10 mouse cellular contexts compared by ENCODE assay signal in genomic region chr1:88226670-88227379, GRCm38 (mm10). TPM values are rescaled to one million over a fixed set of nuclear protein-coding genes. Genes with fewer than 3 reads are reported as not detected.
A peak's percentile ranks its signal among the peaks of the same experiment; 100 is the strongest.
DNase-seq lines count a peak whose midpoint lies in the region; ATAC-seq lines count a peak whose summit lies in the region.
"Had no signal": no experiment of that assay in that cellular context is flagged by ENCODE, and none has a peak within 500 bp of the region (broad histone marks: within the 10 kb centered on the region; RNA-seq: fewer than 3 reads in every experiment).

Mroh2a (plus strand) TSS chr1:88226986.

- no peaks in the 10 kb centered on the region for H3K4me1 ChIP-seq in kidney, embryonic 16.5 days (ENCODE audit: insufficient read depth, low read length)
- no peaks in the 10 kb centered on the region for H3K4me1 ChIP-seq in kidney, embryonic 14.5 days (ENCODE audit: control insufficient read depth, insufficient read depth, low read length)
- no peaks in the 10 kb centered on the region for H3K4me1 ChIP-seq in liver, embryonic 15.5 days (replicated peaks)
- H3K4me1 ChIP-seq: hindbrain, embryonic 12.5 days had no signal

- ATAC-seq in kidney, embryonic 16.5 days (ENCODE audit: low FRiP score, low TSS enrichment) = 0 out of 2 replicates have a peak, but pooled peaks have one; percentile 9
- ATAC-seq in kidney, embryonic 14.5 days (ENCODE audit: low FRiP score, low TSS enrichment) = no peak
- 0 out of 2 replicates have a peak, but pooled peaks have one; percentile 8 for ATAC-seq in liver, embryonic 15.5 days (ENCODE audit: insufficient read depth)

- no peak within 1 kb of the TSS for H3K4me3 ChIP-seq in kidney, embryonic 16.5 days (ENCODE audit: low read length)
- no peak within 1 kb of the TSS for H3K4me3 ChIP-seq in kidney, embryonic 14.5 days (ENCODE audit: low read length)
- H3K4me3 ChIP-seq in liver, embryonic 15.5 days (replicated peaks) = no peak within 1 kb of the TSS
- H3K4me3 ChIP-seq: hindbrain, embryonic 12.5 days had no signal

- H3K4me2 ChIP-seq in kidney, embryonic 16.5 days (replicated peaks; ENCODE audit: low read depth, low read length) = no peak within 1 kb of the TSS
- no peak within 1 kb of the TSS for H3K4me2 ChIP-seq in kidney, embryonic 14.5 days (replicated peaks; ENCODE audit: low read depth, low read length)
- H3K4me2 ChIP-seq in liver, embryonic 15.5 days = no peak within 1 kb of the TSS
- H3K4me2 ChIP-seq: hindbrain, embryonic 12.5 days had no signal

- peak; percentile 25 for DNase-seq in urinary bladder, postnatal 14 days (ENCODE audit: low spot score)
- DNase-seq in urinary bladder, postnatal 36 days (ENCODE audit: low spot score in 2 of 2) = no peak
- no peak for DNase-seq in natural killer cell, adult 2 months (ENCODE audit: low spot score in 2 of 2)
- DNase-seq in layer of hippocampus, postnatal 14 days (ENCODE audit: low spot score in 2 of 2) = no peak
- no peak for DNase-seq in yolk sac, embryonic 10.5 days (ENCODE audit: low spot score)

- no peak within 1 kb of the TSS for H3K27ac ChIP-seq in kidney, embryonic 16.5 days (ENCODE audit: low read length)
- H3K27ac ChIP-seq in kidney, embryonic 14.5 days (ENCODE audit: low read depth, low read length) = no peak within 1 kb of the TSS
- H3K27ac ChIP-seq in liver, embryonic 15.5 days (replicated peaks) = no peak within 1 kb of the TSS
- H3K27ac ChIP-seq: hindbrain, embryonic 12.5 days; macrophage had no signal

- H3K9ac ChIP-seq in kidney, embryonic 16.5 days (replicated peaks; ENCODE audit: low read length) = no peak within 1 kb of the TSS
- H3K9ac ChIP-seq in kidney, embryonic 14.5 days (ENCODE audit: low read depth, low read length) = no peak within 1 kb of the TSS
- H3K9ac ChIP-seq in liver, embryonic 15.5 days = no peak within 1 kb of the TSS
- H3K9ac ChIP-seq: hindbrain, embryonic 12.5 days had no signal

- H3K27me3 ChIP-seq in kidney, embryonic 16.5 days (ENCODE audit: insufficient read depth, low read length) = no peaks in the 10 kb centered on the region
- no peaks in the 10 kb centered on the region for H3K27me3 ChIP-seq in kidney, embryonic 14.5 days (ENCODE audit: control insufficient read depth, insufficient read depth, low read length)
- no peaks in the 10 kb centered on the region for H3K27me3 ChIP-seq in liver, embryonic 15.5 days
- H3K27me3 ChIP-seq: hindbrain, embryonic 12.5 days had no signal

- 53% methylated on average over 5 of the region's 5 CpGs for WGBS in kidney, embryonic 16.5 days
- WGBS in kidney, embryonic 14.5 days = 55% methylated on average over 5 of the region's 5 CpGs
- WGBS in liver, embryonic 15.5 days (ENCODE audit: insufficient replicate concordance) = 32% methylated on average over 5 of the region's 5 CpGs

- H3K36me3 ChIP-seq in kidney, embryonic 16.5 days (ENCODE audit: insufficient read depth, low read length) = no peaks in the 10 kb centered on the region
- H3K36me3 ChIP-seq in kidney, embryonic 14.5 days (ENCODE audit: control insufficient read depth, insufficient read depth, low read length) = no peaks in the 10 kb centered on the region
- no peaks in the 10 kb centered on the region for H3K36me3 ChIP-seq in liver, embryonic 15.5 days (replicated peaks)
- H3K36me3 ChIP-seq: hindbrain, embryonic 12.5 days had no signal

- peaks cover 69% of the 10 kb centered on the region for H3K9me3 ChIP-seq in kidney, embryonic 16.5 days (ENCODE audit: low read length)
- H3K9me3 ChIP-seq in kidney, embryonic 14.5 days (ENCODE audit: control insufficient read depth, low read length) = peaks cover 68% of the 10 kb centered on the region
- peaks cover 37% of the 10 kb centered on the region; the same call in 1 of the 2 replicates for H3K9me3 ChIP-seq in liver, embryonic 15.5 days (replicated peaks)

RNA-seq across cellular contexts. Expression of gene Mroh2a, which starts in this region (rescaled TPM):
- polyA plus RNA-seq in kidney, embryonic 16.5 days (2015; fragmentation: Nextera tagmentation; extraction: Ambion mirVana) = 1.3 and 2.8 TPM in 2 replicates
- polyA plus RNA-seq in kidney, embryonic 14.5 days (2014; fragmentation: Nextera tagmentation; extraction: Ambion mirVana) = 1.4 TPM in 2 replicates
- 0.28 and 0.73 TPM in 2 replicates for polyA plus RNA-seq in liver, embryonic 15.5 days (2015; fragmentation: Nextera tagmentation; extraction: Ambion mirVana)
- under 1 TPM; 0.12 to 0.17 TPM for total RNA-seq in layer of hippocampus, postnatal 14 days (2021)

Comparison
In these comparisons a context has a peak if more than half of its experiments do, and no peak if none do; other contexts are left out.
1. Peak in ATAC-seq in liver, embryonic 15.5 days; RNA of the gene not detected or under 1 TPM.